Mouse (Mus musculus) heart, embryonic 13.5 days (tissue): Measurements from ENCODE around the gene Rccd1. TPM values are rescaled to one million over a fixed set of nuclear protein-coding genes. Genes with fewer than 3 reads are reported as not detected.

ENCODE experiments used
- ATAC-seq: fragments of 200-750 bp; cut with Nextera tagmentation; 2 replicates; pipeline ENCODE4 v1.8.0; 2017; ENCODE audit warnings: moderate TSS enrichment; ENCODE audit not compliant: insufficient number of reproducible peaks, low FRiP score, low TSS enrichment; ENCODE audit errors: extremely low read depth
- H3K27ac ChIP-seq: fragments of 300-500 bp; sonication (generic); replicated peaks from 2 replicates; pipeline ENCODE4 v1.5.1; 2015; ENCODE audit warnings: moderate library complexity, mild to moderate bottlenecking, inconsistent platforms
- H3K27me3 ChIP-seq: fragments of 300-500 bp; sonication (generic); replicated peaks from 2 replicates; pipeline ENCODE4 v1.6.1; 2015; ENCODE audit warnings: mild to moderate bottlenecking, inconsistent platforms
- H3K36me3 ChIP-seq: fragments of 300-500 bp; sonication (generic); 2 replicates; pipeline ENCODE4 v1.6.1; 2015; ENCODE audit warnings: mild to moderate bottlenecking, inconsistent platforms
- H3K4me1 ChIP-seq: fragments of 300-500 bp; sonication (generic); 2 replicates; pipeline ENCODE4 v1.6.1; 2015; ENCODE audit warnings: inconsistent platforms
- H3K4me2 ChIP-seq: fragments of 300-500 bp; sonication (generic); 2 replicates; pipeline ENCODE4 v1.6.1; 2015; ENCODE audit warnings: inconsistent platforms, mild to moderate bottlenecking, moderate library complexity
- H3K4me3 ChIP-seq: fragments of 300-500 bp; sonication (generic); 2 replicates; pipeline ENCODE4 v1.5.1; 2015; ENCODE audit warnings: moderate library complexity, mild to moderate bottlenecking, inconsistent platforms
- H3K9ac ChIP-seq: fragments of 300-500 bp; sonication (generic); 2 replicates; pipeline ENCODE4 v1.6.1; 2015; ENCODE audit warnings: inconsistent platforms, mild to moderate bottlenecking, moderate library complexity
- H3K9me3 ChIP-seq: fragments of 300-500 bp; sonication (generic); 2 replicates; pipeline ENCODE4 v1.6.1; 2016; ENCODE audit warnings: inconsistent platforms
- WGBS: fragments of 180-500 bp; shearing (Covaris S2); methylation state at CpG from one replicate; pipeline ENCODE4 v1.1.7; 2015; ENCODE audit warnings: mixed read lengths; 5-methylcytosine and 5-hydroxymethylcytosine counted together
- polyA plus RNA-seq: library from polyadenylated mRNA; unstranded; fragments of >200 nt; fragmentation: Nextera tagmentation; extraction: Ambion mirVana; gene quantifications from 2 replicates; pipeline ENCODE4 v1.2.1, GENCODE M21; 2015

Rccd1 gene
- polyA plus RNA-seq, 1 experiment from 2014 or later: 7.3 TPM

DNA sequence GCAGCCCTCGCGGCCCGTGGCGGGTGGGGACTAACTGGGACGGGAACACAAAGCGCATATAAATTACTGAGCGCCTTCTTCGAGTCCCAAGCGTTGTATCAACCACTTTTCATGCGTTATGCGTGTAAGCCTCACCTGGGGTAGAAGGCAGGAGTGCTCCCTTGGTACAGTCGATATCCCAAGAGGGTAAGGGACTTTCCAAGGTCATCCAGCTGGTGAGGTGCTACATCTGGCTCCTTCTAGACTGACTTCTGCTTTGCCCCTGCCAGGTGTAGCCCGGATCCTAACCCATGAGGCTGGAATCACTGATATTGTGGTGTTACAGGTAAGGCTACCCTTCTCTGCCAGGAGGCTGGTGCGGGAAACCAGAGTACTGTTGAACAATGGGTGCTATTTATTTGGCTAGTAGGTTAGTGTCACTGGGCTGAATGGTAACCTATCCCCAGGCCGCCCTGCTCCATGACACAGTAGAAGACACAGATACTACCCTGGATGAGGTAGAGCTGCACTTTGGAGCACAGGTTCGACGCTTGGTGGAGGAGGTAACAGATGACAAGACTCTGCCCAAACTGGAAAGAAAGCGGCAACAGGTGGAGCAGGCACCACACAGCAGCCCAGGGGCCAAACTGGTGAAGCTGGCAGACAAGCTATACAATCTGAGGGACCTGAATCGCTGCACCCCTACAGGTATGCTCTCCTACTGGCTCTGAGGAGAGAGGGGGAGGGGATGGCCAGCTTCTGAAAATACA lies 19.2 kb upstream of the Rccd1 start:
- WGBS: 23% methylated on average over 19 of the region's 19 CpGs
- peak overlapping the region; percentile 91 for H3K4me2 ChIP-seq
- no peak for ATAC-seq
- peak overlapping the region; percentile 76 for H3K27ac ChIP-seq
- H3K9me3 ChIP-seq: no peaks in the 10 kb centered on the region
- H3K27me3 ChIP-seq: no peaks in the 10 kb centered on the region
- peaks cover 5% of the 10 kb centered on the region; the same call in 1 of the 2 replicates for H3K36me3 ChIP-seq
- peaks cover 58% of the 10 kb centered on the region for H3K4me1 ChIP-seq
- H3K4me3 ChIP-seq: peak overlapping the region; percentile 60
- H3K9ac ChIP-seq: peak overlapping the region; percentile 92

DNA sequence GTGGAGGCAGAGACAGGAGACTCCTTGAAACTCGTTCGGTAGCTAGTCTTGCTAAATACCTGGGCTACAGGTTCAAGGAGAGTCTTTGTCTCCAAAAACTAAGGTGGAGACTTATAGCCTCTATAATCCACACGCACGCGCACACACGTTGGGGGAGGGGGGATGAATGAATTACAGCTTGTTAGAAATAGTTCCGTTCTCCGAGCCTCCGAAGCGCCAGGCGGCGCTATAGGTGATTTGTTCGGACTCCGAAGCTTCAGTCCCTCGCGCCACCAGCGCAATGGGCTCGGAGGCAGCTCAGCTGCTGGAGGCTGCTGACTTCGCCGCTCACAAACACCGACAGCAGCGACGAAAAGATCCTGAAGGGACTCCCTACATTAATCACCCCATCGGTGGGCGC lies 18.6 kb upstream of the Rccd1 start, which contains the start of gene Hddc3:
Gene Hddc3 (plus strand): TSS at position 247 of the 400 bp plus-strand sequence.
- peak within 1 kb of the TSS; percentile 76 for H3K27ac ChIP-seq
- ATAC-seq: no peak
- WGBS: under 1% methylated on average over 25 of the region's 25 CpGs
- H3K4me1 ChIP-seq: peaks cover 62% of the 10 kb centered on the region
- H3K27me3 ChIP-seq: no peaks in the 10 kb centered on the region
- H3K4me2 ChIP-seq: peak within 1 kb of the TSS; percentile 91
- peaks cover 5% of the 10 kb centered on the region; the same call in 1 of the 2 replicates for H3K36me3 ChIP-seq
- peak within 1 kb of the TSS; percentile 60 for H3K4me3 ChIP-seq
- peak within 1 kb of the TSS; percentile 92 for H3K9ac ChIP-seq
- no peaks in the 10 kb centered on the region for H3K9me3 ChIP-seq

DNA sequence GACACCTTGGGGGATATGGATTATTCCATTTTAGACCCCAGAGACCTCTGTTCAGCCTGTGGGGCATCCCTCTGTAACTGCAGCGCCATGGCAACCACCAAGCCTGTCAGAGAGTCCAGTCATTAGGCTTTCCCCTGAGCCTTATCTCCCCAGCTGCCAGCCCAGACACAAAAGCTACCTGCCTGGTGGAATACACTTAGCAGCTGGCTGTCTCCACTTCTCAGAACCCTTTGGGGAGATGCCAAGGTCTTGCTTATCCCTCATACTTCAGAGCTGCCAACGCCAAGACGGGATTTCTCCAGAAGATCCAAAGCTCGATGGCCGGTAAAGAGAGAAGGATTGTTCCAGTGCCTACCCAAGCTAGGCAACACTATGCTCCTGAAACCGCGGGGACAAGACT lies 17.5 kb upstream of the Rccd1 start:
- ATAC-seq: no peak
- H3K4me1 ChIP-seq: peaks cover 56% of the 10 kb centered on the region
- WGBS: 62% methylated on average over 7 of the region's 7 CpGs
- no peaks in the 10 kb centered on the region for H3K27me3 ChIP-seq
- 0 out of 2 replicates have a peak overlapping the region, but pooled peaks have one; percentile 34 for H3K9ac ChIP-seq
- no peak overlapping the region for H3K27ac ChIP-seq
- no peak overlapping the region for H3K4me2 ChIP-seq
- H3K9me3 ChIP-seq: no peaks in the 10 kb centered on the region
- peaks cover 16% of the 10 kb centered on the region for H3K36me3 ChIP-seq
- no peak overlapping the region for H3K4me3 ChIP-seq

DNA sequence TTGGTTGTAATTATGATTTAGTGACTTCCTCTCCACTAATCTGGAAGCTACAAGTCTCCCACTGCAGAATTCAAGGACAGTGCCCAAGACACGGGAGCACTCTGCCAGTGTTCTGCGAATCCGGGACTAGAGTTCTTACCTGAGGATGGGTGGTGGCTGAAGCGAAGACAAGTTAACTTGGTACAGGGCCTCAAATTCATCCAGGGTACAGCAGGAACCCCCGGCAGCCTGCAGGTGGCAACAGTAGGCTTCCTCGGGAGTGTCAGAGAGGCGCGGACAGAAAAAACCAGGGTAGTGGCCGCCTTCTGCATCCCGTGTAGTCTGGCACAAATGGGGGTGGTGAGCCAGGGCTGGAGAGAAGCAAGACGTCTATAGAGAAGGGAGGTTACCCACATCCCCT lies 16.5 kb upstream of the Rccd1 start, which contains the start of gene Unc45a:
Gene Unc45a (minus strand): TSS at position 213 of the 400 bp plus-strand sequence.
- Histone ChIP-seq H3K4me1 (peaks cover 46% of the 10 kb centered on the region), H3K9ac (peak within 1 kb of the TSS; percentile 88), H3K9me3 (no peaks in the 10 kb centered on the region), H3K4me2 (peak within 1 kb of the TSS; percentile 93), H3K4me3 (peak within 1 kb of the TSS; percentile 72), H3K27ac (peak within 1 kb of the TSS; percentile 93), H3K27me3 (no peaks in the 10 kb centered on the region), H3K36me3 (peaks cover 26% of the 10 kb centered on the region)
- peak; percentile 21; the same call in 1 of the 2 replicates for ATAC-seq
- 2% methylated on average over 11 of the region's 11 CpGs for WGBS

DNA sequence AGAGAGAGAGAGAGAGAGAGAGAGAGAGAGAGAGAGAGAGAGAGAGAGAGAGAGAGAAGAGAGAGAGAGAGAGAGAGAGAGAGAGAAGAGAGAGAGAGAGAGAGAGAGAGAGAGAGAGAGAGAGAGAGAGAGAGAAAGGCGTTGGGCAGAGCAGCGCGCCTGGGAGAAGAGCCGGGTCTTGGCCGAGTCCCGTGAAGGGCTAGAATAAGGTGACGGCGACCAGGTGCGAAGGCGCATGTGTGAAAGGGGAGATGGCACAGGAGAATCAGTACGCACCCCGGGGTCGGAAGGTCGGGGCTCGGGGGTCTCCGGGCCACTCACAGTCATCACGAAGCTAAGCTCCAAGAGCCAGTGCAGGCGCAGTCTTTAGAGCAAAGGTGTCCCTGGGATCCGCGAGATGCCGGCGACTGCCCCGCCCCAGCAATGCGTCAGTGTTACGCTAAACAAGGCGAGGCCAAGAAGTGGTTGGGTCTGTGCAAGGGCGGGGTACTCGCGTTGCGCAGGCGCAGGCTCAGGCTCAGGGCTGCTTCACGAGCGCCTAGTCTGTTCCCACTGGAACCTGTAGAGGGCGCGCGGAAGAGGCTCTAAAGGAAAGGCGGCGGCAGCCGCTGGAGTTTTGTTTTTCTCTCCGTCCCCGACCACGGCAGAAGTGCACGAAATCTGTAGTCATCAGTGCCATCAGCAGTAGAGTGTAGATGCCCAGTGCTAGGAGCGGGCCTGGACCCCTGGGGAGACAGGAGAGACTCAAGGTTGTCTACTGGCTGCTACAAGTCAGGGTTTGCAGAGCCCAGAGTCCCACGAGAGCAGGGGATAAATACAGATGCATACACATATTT lies 15.8 kb upstream of the Rccd1 start:
- ATAC-seq: peak; percentile 96
- Histone ChIP-seq H3K9me3 (no peaks in the 10 kb centered on the region), H3K4me1 (peaks cover 49% of the 10 kb centered on the region), H3K4me3 (peak overlapping the region; percentile 72), H3K4me2 (peak overlapping the region; percentile 93), H3K9ac (peak overlapping the region; percentile 88), H3K27ac (peak overlapping the region; percentile 93), H3K27me3 (no peaks in the 10 kb centered on the region), H3K36me3 (peaks cover 29% of the 10 kb centered on the region)
- under 1% methylated on average over 45 of the region's 45 CpGs for WGBS

DNA sequence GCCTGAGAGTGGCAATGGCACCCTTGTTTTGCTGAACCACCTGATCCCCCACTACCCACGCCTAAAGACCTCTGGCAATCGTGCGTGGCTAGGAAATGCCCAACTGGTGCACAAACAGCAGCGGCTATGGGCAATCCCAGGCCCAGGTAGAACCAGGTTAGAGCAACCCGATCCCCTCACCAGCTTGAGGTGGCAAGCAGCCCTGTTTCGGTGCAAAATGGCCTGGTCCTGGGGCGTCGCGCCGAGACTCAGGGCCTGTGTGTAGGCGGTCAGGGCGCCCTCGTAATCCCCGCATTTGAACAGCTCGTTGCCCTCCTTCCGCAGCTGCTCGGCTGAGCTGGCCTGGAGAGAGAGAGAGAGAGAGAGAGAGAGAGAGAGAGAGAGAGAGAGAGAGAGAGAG lies 15.1 kb upstream of the Rccd1 start:
- no peaks in the 10 kb centered on the region for H3K27me3 ChIP-seq
- peaks cover 54% of the 10 kb centered on the region for H3K4me1 ChIP-seq
- no peak for ATAC-seq
- peak overlapping the region; percentile 72 for H3K4me3 ChIP-seq
- peaks cover 35% of the 10 kb centered on the region for H3K36me3 ChIP-seq
- H3K9ac ChIP-seq: peak overlapping the region; percentile 88
- H3K4me2 ChIP-seq: peak overlapping the region; percentile 93
- no peaks in the 10 kb centered on the region for H3K9me3 ChIP-seq
- peak overlapping the region; percentile 93 for H3K27ac ChIP-seq
- 8% methylated on average over 17 of the region's 17 CpGs for WGBS

DNA sequence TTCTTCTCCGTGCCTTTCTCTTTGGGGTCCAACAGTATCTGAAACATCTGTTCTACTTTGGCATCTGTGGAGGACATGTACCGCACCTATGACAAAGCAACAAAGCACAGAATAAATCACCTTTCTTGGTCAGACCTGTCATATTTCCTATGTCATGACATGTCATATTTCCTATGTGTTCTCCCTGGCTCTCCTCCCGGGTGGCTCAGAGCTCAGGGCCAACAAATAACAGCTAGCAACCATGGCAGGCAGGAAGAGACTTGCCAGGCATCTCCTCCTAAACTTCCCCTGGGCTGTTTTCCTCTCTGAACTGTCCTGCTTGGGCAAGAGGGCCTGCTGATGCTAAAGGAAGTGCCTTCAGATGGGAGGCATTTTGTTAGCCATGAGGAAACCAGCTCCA lies 12.7 kb upstream of the Rccd1 start:
- peaks cover 60% of the 10 kb centered on the region for H3K36me3 ChIP-seq
- H3K4me2 ChIP-seq: no peak overlapping the region
- no peak overlapping the region for H3K27ac ChIP-seq
- 86% methylated on average over 3 of the region's 3 CpGs for WGBS
- no peaks in the 10 kb centered on the region for H3K9me3 ChIP-seq
- ATAC-seq: no peak
- no peak overlapping the region for H3K4me3 ChIP-seq
- H3K27me3 ChIP-seq: no peaks in the 10 kb centered on the region
- H3K4me1 ChIP-seq: peaks cover 38% of the 10 kb centered on the region
- H3K9ac ChIP-seq: no peak overlapping the region

DNA sequence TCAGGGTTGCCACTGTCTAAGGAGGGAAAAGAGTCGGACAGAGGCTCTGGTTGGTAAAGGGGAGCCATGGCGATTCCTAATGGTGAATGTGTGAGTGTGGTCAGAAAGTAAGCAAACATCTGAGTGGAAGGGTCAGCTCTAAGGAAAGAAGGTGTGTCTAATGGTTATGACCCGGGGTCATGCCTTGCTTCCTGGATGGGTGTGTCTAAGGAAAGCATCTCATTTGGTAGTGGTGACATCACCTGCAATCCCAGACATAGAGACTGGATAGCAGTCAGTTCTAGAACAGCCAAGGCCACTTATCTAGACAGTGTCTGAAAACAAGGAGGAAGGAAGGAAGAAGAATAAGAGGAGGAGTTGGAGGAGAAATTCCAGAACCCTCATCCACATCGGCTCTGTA lies 10.6 kb upstream of the Rccd1 start:
- Histone ChIP-seq H3K9me3 (no peaks in the 10 kb centered on the region), H3K27ac (no peak overlapping the region), H3K27me3 (no peaks in the 10 kb centered on the region), H3K4me1 (peaks cover 23% of the 10 kb centered on the region), H3K4me2 (no peak overlapping the region), H3K36me3 (peaks cover 80% of the 10 kb centered on the region), H3K4me3 (no peak overlapping the region), H3K9ac (no peak overlapping the region)
- no peak for ATAC-seq
- 73% methylated on average over 4 of the region's 4 CpGs for WGBS

DNA sequence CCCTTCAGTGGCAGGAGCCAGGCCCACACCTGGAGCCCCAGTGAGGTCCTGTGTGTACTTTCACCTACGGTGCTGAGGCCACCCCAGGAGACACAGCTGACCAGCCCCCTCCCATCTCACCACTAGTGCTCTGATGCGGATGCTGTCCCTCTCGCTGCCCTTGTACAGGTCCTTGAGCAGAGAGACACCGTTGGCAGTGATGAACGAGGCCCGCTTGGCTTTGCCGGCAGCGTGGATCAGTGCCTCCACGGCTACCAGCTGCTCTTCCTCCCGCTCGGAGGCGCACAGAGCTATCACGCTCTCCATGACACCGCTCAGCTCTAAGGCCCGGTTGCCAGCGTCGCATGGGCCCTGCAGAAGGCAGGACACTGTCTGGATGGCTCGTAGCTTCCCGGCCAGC lies 7.2 kb upstream of the Rccd1 start:
- no peak for ATAC-seq
- Histone ChIP-seq H3K27me3 (no peaks in the 10 kb centered on the region), H3K9ac (no peak overlapping the region), H3K4me2 (no peak overlapping the region), H3K36me3 (peaks cover 100% of the 10 kb centered on the region), H3K27ac (no peak overlapping the region), H3K4me1 (0 out of 2 replicates have a peak, but pooled peaks cover 8% of the 10 kb centered on the region), H3K4me3 (no peak overlapping the region), H3K9me3 (no peaks in the 10 kb centered on the region)
- WGBS: 94% methylated on average over 19 of the region's 19 CpGs

DNA sequence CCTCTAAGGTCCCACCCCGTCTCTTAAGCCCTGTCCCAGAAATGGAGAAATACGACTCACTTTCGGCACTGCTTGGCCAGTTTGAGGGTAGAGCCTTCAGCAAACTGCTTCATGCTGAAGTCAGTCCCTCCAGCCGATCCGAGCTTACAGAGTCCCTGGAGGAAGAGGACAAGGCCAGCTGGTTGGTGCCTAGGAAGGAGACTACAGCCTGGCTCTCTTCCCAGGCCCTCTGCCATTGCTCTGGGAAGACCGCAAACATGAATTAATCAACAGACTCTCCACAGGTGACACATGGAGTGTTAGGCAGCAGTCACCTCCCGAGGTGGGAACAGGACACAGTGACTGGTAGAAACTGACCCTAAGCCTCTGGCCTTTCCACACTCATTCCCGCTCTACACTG lies 6.0 kb upstream of the Rccd1 start:
- Histone ChIP-seq H3K27ac (no peak overlapping the region), H3K4me1 (0 out of 2 replicates have a peak, but pooled peaks cover 8% of the 10 kb centered on the region), H3K9ac (no peak overlapping the region), H3K4me2 (no peak overlapping the region), H3K27me3 (no peaks in the 10 kb centered on the region), H3K36me3 (peaks cover 100% of the 10 kb centered on the region), H3K4me3 (no peak overlapping the region), H3K9me3 (no peaks in the 10 kb centered on the region)
- no peak for ATAC-seq
- 89% methylated on average over 8 of the region's 8 CpGs for WGBS

DNA sequence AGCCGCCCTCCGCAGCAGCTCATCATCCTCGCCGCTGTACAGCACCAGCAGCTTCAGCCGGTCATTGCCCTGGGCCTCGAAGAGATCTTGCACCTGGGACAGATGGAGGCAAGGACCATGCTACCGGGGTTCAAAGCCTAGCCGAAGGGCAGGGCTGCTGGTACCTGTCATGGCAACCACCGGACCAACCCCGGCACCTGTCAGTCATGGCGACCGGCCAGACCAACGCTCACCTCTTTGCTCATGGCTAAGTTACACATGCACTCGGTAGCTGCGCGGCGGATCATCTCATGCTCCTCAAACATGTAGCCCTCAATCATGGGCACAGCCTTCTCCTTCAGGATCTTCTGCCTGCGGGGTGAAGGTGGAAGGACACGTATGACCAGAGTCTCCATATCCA lies 1.8 kb upstream of the Rccd1 start:
- no peak overlapping the region for H3K9ac ChIP-seq
- no peak for ATAC-seq
- H3K4me3 ChIP-seq: no peak overlapping the region
- H3K4me1 ChIP-seq: peaks cover 21% of the 10 kb centered on the region
- WGBS: 96% methylated on average over 19 of the region's 19 CpGs
- H3K27me3 ChIP-seq: no peaks in the 10 kb centered on the region
- no peak overlapping the region for H3K27ac ChIP-seq
- no peaks in the 10 kb centered on the region for H3K9me3 ChIP-seq
- no peak overlapping the region for H3K4me2 ChIP-seq
- H3K36me3 ChIP-seq: peaks cover 63% of the 10 kb centered on the region
